Mouse (Mus musculus): ENCODE results near the gene Fam89a. TPM values are rescaled to one million over a fixed set of nuclear protein-coding genes. Genes with fewer than 3 reads are reported as not detected.
A peak's percentile ranks its signal among the peaks of the same experiment; 100 is the strongest.

Fam89a gene
- polyA plus RNA-seq, 1 experiment from 2014 or later: 5.5 TPM

GRCm38 (mm10) chr8:124791751-124792150 lies 40.1 kb upstream of the Fam89a start:
- Histone ChIP-seq H3K27ac (ENCODE audit: low read depth, low read length) (peak overlapping the region; percentile 89), H3K4me1 (ENCODE audit: control insufficient read depth, insufficient read depth, low read length) (peaks cover 15% of the 10 kb centered on the region), H3K36me3 (ENCODE audit: control insufficient read depth, insufficient read depth, low read length) (no peaks in the 10 kb centered on the region), H3K9me3 (ENCODE audit: control insufficient read depth, low read length) (no peaks in the 10 kb centered on the region), H3K9ac (ENCODE audit: low read length) (peak overlapping the region; percentile 63), H3K4me2 (ENCODE audit: low read depth) (peak overlapping the region; percentile 94), H3K4me3 (ENCODE audit: low read depth, low read length) (peak overlapping the region; percentile 65; the same call in 1 of the 2 replicates), H3K27me3 (ENCODE audit: control insufficient read depth, insufficient read depth, low read length) (peaks cover 28% of the 10 kb centered on the region)
- no peak for ATAC-seq (ENCODE audit: insufficient read depth, low FRiP score, low TSS enrichment)
- 38% methylated on average over 4 of the region's 4 CpGs for WGBS
- no peak for DNase-seq (ENCODE audit: low spot score)

DNA sequence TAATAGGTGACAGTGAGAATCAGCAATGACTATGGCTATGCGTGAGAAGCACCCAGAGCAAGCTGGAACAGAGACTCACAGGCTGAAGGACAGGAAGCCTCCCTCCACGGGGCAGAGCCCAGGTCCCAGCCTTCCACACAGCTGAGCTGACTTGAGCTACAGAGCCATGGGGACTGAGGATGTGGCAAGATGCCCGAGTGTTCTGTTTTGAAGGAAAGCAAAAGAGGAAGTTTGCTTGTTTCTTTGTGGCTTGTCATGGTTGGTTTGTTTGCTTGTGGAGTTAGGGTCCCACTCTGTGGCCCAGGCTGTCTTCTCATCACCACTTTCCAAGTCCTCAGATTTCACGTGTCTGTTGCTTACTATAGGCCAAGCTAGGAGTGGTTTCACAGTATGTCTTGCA lies 39.0 kb upstream of the Fam89a start:
- no peak for ATAC-seq (ENCODE audit: insufficient read depth, low FRiP score, low TSS enrichment)
- H3K27ac ChIP-seq (ENCODE audit: low read depth, low read length): no peak overlapping the region
- 78% methylated on average over 4 of the region's 4 CpGs for WGBS

DNA sequence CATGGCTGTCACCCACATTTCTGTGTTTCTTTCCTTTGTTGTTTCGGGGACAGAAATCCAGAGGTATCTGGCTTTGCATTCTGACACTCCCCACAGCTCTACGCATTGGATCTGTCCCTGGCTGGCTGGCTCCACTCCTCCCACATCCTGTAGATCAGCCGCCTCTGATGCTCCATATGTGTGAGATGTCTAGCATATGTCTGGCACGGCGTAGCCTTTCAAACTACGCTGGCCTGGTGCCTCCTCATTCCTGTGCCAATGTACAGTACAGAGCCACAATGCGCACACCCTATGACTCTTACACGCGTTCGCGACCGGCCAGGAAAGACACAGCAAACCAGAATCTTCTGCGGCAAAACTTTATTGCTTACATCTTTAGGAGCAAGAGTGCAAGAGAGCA lies 33.0 kb upstream of the Fam89a start:
- no peaks in the 10 kb centered on the region for H3K9me3 ChIP-seq (ENCODE audit: control insufficient read depth, low read length)

More for the DNA sequence above, 39.0 kb upstream of the Fam89a start:
- Histone ChIP-seq H3K4me1 (ENCODE audit: control insufficient read depth, insufficient read depth, low read length) (peaks cover 15% of the 10 kb centered on the region), H3K36me3 (ENCODE audit: control insufficient read depth, insufficient read depth, low read length) (no peaks in the 10 kb centered on the region), H3K9me3 (ENCODE audit: control insufficient read depth, low read length) (no peaks in the 10 kb centered on the region), H3K4me3 (ENCODE audit: low read depth, low read length) (no peak overlapping the region), H3K9ac (ENCODE audit: low read length) (no peak overlapping the region), H3K4me2 (ENCODE audit: low read depth) (no peak overlapping the region), H3K27me3 (ENCODE audit: control insufficient read depth, insufficient read depth, low read length) (peaks cover 24% of the 10 kb centered on the region)
- DNase-seq (ENCODE audit: low spot score): no peak

DNA sequence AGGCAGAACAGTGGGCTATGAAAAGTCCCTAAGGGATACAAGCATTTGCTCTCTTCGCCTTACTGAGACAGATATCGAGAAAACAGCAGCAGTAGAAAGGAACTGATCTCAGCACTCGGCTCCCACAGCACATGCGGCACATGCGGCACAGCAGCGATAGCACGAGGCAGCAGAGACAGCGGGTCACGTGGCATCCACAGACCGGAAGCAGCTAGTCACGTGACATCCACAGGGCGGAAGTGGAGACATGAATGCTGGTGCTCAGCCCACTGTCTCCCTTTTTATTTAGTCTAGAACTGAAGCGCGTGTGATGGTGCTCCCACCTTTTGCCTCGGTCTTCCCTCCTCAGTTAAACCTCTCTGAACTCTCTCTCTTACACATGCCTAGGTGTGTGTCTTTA lies 31.6 kb upstream of the Fam89a start:
- Histone ChIP-seq H3K4me2 (ENCODE audit: low read depth) (no peak overlapping the region), H3K27ac (ENCODE audit: low read depth, low read length) (no peak overlapping the region), H3K4me1 (ENCODE audit: control insufficient read depth, insufficient read depth, low read length) (peaks cover 9% of the 10 kb centered on the region; the same call in 1 of the 2 replicates), H3K9ac (ENCODE audit: low read length) (no peak overlapping the region), H3K27me3 (ENCODE audit: control insufficient read depth, insufficient read depth, low read length) (no peaks in the 10 kb centered on the region), H3K4me3 (ENCODE audit: low read depth, low read length) (no peak overlapping the region), H3K9me3 (ENCODE audit: control insufficient read depth, low read length) (no peaks in the 10 kb centered on the region), H3K36me3 (ENCODE audit: control insufficient read depth, insufficient read depth, low read length) (no peaks in the 10 kb centered on the region)
- no peak for ATAC-seq (ENCODE audit: insufficient read depth, low FRiP score, low TSS enrichment)
- no peak for DNase-seq (ENCODE audit: low spot score)
- 88% methylated on average over 15 of the region's 15 CpGs for WGBS

More for the DNA sequence above, 33.0 kb upstream of the Fam89a start:
- H3K27ac ChIP-seq (ENCODE audit: low read depth, low read length): no peak overlapping the region
- no peak overlapping the region for H3K4me2 ChIP-seq (ENCODE audit: low read depth)
- no peaks in the 10 kb centered on the region for H3K27me3 ChIP-seq (ENCODE audit: control insufficient read depth, insufficient read depth, low read length)
- peaks cover 9% of the 10 kb centered on the region; the same call in 1 of the 2 replicates for H3K4me1 ChIP-seq (ENCODE audit: control insufficient read depth, insufficient read depth, low read length)
- no peak for DNase-seq (ENCODE audit: low spot score)
- H3K36me3 ChIP-seq (ENCODE audit: control insufficient read depth, insufficient read depth, low read length): no peaks in the 10 kb centered on the region
- H3K4me3 ChIP-seq (ENCODE audit: low read depth, low read length): no peak overlapping the region
- 94% methylated on average over 13 of the region's 13 CpGs for WGBS
- H3K9ac ChIP-seq (ENCODE audit: low read length): no peak overlapping the region
- no peak for ATAC-seq (ENCODE audit: insufficient read depth, low FRiP score, low TSS enrichment)

- Histone ChIP-seq H3K9ac (ENCODE audit: low read length) (no peak overlapping the region), H3K4me3 (ENCODE audit: low read depth, low read length) (no peak overlapping the region), H3K4me1 (ENCODE audit: control insufficient read depth, insufficient read depth, low read length) (peaks cover 9% of the 10 kb centered on the region; the same call in 1 of the 2 replicates), H3K36me3 (ENCODE audit: control insufficient read depth, insufficient read depth, low read length) (no peaks in the 10 kb centered on the region), H3K4me2 (ENCODE audit: low read depth) (no peak overlapping the region), H3K27me3 (ENCODE audit: control insufficient read depth, insufficient read depth, low read length) (no peaks in the 10 kb centered on the region), H3K27ac (ENCODE audit: low read depth, low read length) (no peak overlapping the region), H3K9me3 (ENCODE audit: control insufficient read depth, low read length) (no peaks in the 10 kb centered on the region)
- no peak for ATAC-seq (ENCODE audit: insufficient read depth, low FRiP score, low TSS enrichment)
- no peak for DNase-seq (ENCODE audit: low spot score)
- WGBS: 85% methylated on average over 3 of the region's 3 CpGs
Observed at GRCm38 (mm10) chr8:124782431-124782830, 30.8 kb upstream of the Fam89a start.

- peak overlapping the region; percentile 43 for H3K9ac ChIP-seq (ENCODE audit: low read length)
- ATAC-seq (ENCODE audit: insufficient read depth, low FRiP score, low TSS enrichment) (peak; percentile 74), DNase-seq (ENCODE audit: low spot score) (peak; percentile 76)
- H3K9me3 ChIP-seq (ENCODE audit: control insufficient read depth, low read length): no peaks in the 10 kb centered on the region
- H3K4me1 ChIP-seq (ENCODE audit: control insufficient read depth, insufficient read depth, low read length): peaks cover 9% of the 10 kb centered on the region; the same call in 1 of the 2 replicates
- H3K4me3 ChIP-seq (ENCODE audit: low read depth, low read length): no peak overlapping the region
- H3K27me3 ChIP-seq (ENCODE audit: control insufficient read depth, insufficient read depth, low read length): no peaks in the 10 kb centered on the region
- H3K27ac ChIP-seq (ENCODE audit: low read depth, low read length): peak overlapping the region; percentile 72
- 12% methylated on average over 7 of the region's 7 CpGs for WGBS
- H3K36me3 ChIP-seq (ENCODE audit: control insufficient read depth, insufficient read depth, low read length): no peaks in the 10 kb centered on the region
- no peak overlapping the region for H3K4me2 ChIP-seq (ENCODE audit: low read depth)
Observed at GRCm38 (mm10) chr8:124780236-124780635, 28.6 kb upstream of the Fam89a start.

DNA sequence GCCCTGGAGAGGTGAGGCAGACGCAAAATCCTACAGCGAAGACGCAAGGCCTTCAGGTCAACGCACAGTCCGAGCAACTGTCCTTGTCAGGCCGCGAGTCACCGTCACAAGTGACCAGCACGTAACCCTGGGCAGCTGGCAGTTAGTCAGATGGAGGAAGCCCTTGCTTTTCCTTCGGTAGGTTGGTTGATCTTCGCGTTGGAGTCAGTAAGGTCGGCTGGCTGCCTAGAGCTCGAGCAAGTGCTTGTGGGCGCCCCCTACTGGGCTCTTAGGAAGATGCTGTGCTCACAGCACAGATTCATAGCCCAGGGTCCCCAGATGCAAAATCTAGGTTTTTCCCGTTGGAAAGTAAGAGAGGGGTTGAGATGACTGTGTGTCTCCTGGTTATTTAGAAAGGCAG lies 24.1 kb upstream of the Fam89a start:
- H3K27ac ChIP-seq (ENCODE audit: low read depth, low read length): no peak overlapping the region
- DNase-seq (ENCODE audit: low spot score) (peak; percentile 78), ATAC-seq (ENCODE audit: insufficient read depth, low FRiP score, low TSS enrichment) (no peak)
- no peak overlapping the region for H3K4me2 ChIP-seq (ENCODE audit: low read depth)
- no peaks in the 10 kb centered on the region for H3K36me3 ChIP-seq (ENCODE audit: control insufficient read depth, insufficient read depth, low read length)
- WGBS: 14% methylated on average over 16 of the region's 16 CpGs
- peaks cover 1% of the 10 kb centered on the region; the same call in 1 of the 2 replicates for H3K4me1 ChIP-seq (ENCODE audit: control insufficient read depth, insufficient read depth, low read length)
- no peak overlapping the region for H3K4me3 ChIP-seq (ENCODE audit: low read depth, low read length)
- no peaks in the 10 kb centered on the region for H3K27me3 ChIP-seq (ENCODE audit: control insufficient read depth, insufficient read depth, low read length)
- H3K9ac ChIP-seq (ENCODE audit: low read length): no peak overlapping the region
- H3K9me3 ChIP-seq (ENCODE audit: control insufficient read depth, low read length): no peaks in the 10 kb centered on the region

- 80% methylated on average over 2 of the region's 2 CpGs for WGBS
- Histone ChIP-seq H3K9ac (ENCODE audit: low read length) (no peak overlapping the region), H3K27ac (ENCODE audit: low read depth, low read length) (no peak overlapping the region), H3K36me3 (ENCODE audit: control insufficient read depth, insufficient read depth, low read length) (no peaks in the 10 kb centered on the region), H3K9me3 (ENCODE audit: control insufficient read depth, low read length) (no peaks in the 10 kb centered on the region), H3K4me1 (ENCODE audit: control insufficient read depth, insufficient read depth, low read length) (no peaks in the 10 kb centered on the region), H3K4me2 (ENCODE audit: low read depth) (no peak overlapping the region), H3K27me3 (ENCODE audit: control insufficient read depth, insufficient read depth, low read length) (no peaks in the 10 kb centered on the region), H3K4me3 (ENCODE audit: low read depth, low read length) (no peak overlapping the region)
- DNase-seq (ENCODE audit: low spot score) (no peak), ATAC-seq (ENCODE audit: insufficient read depth, low FRiP score, low TSS enrichment) (no peak)
Observed at GRCm38 (mm10) chr8:124772389-124772788, 20.8 kb upstream of the Fam89a start.

DNA sequence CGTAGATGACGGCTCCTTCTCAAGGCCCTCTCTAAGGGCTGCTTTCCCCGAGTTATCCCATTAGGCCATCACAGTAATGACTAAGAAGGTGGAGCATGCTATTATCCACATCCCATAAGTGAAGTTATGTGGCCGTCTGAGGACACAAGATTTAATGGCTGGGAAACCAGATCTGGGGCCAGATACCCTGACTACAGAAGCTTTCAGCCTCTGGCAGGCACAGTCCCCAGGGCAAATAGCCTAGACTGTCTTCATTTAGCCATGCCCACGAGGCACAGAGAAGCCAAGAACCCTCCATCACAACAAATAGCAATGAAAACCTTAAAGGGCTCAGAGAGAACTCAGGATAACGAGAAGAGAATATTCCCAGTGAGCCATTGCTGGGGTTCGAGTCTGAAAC lies 11.4 kb upstream of the Fam89a start:
- DNase-seq (ENCODE audit: low spot score): no peak
- Histone ChIP-seq H3K9ac (ENCODE audit: low read length) (no peak overlapping the region), H3K27ac (ENCODE audit: low read depth, low read length) (no peak overlapping the region), H3K4me1 (ENCODE audit: control insufficient read depth, insufficient read depth, low read length) (no peaks in the 10 kb centered on the region), H3K4me2 (ENCODE audit: low read depth) (no peak overlapping the region), H3K4me3 (ENCODE audit: low read depth, low read length) (no peak overlapping the region), H3K36me3 (ENCODE audit: control insufficient read depth, insufficient read depth, low read length) (no peaks in the 10 kb centered on the region), H3K27me3 (ENCODE audit: control insufficient read depth, insufficient read depth, low read length) (no peaks in the 10 kb centered on the region), H3K9me3 (ENCODE audit: control insufficient read depth, low read length) (no peaks in the 10 kb centered on the region)
- WGBS: 74% methylated on average over 7 of the region's 7 CpGs
- ATAC-seq (ENCODE audit: insufficient read depth, low FRiP score, low TSS enrichment): no peak
